Mouse (Mus musculus) G1E (cell line): ENCODE data around the gene Ces1d.

Experiments used
- CTCF ChIP-seq: IDR thresholded peaks from 2 replicates; pipeline ENCODE4 v1.5.1; 2012; ENCODE audit warnings: low read depth, low read length, inconsistent platforms, mixed read lengths
- GATA2 ChIP-seq: IDR thresholded peaks from 2 replicates; pipeline ENCODE4 v1.6.1; 2012; ENCODE audit warnings: low read depth, low read length, inconsistent platforms, borderline replicate concordance
- POLR2AphosphoS5 ChIP-seq: IDR thresholded peaks from 2 replicates; pipeline ENCODE4 v1.6.1; 2012; ENCODE audit warnings: low read depth, low read length, inconsistent platforms; ENCODE audit not compliant: insufficient replicate concordance
- TAL1 ChIP-seq: conservative IDR thresholded peaks from 2 replicates; pipeline ENCODE4 v1.6.1; 2012; ENCODE audit warnings: low read depth, low read length, inconsistent platforms, mixed read lengths

- no peak for TF ChIP-seq CTCF
- TF ChIP-seq POLR2AphosphoS5, result no peak
- TF ChIP-seq TAL1, result no peak
- no peak for TF ChIP-seq GATA2
Observed at GRCm38 (mm10) chr8:93126476-93126875, 71.2 kb downstream of the Ces1d start.
